Mouse (Mus musculus): ENCODE measurements at regions not wholly inside any gene's neighbourhood (a gene's known extent, or its start where the extent isn't known, plus 50 kb on each side); places are given as distances from the start of the nearest gene placed in this dataset.
A peak's percentile ranks its signal among the peaks of the same experiment; 100 is the strongest.

GRCm38 (mm10) chr7:136213057-136213961 is 497.1 kb upstream of the Mki67 start:
- WGBS, result 23% methylated on average over 11 of the region's 11 CpGs
- Histone ChIP-seq H3K27ac (peak overlapping the region; percentile 74), H3K27me3 (0 out of 2 replicates have a peak, but pooled peaks cover 7% of the 10 kb centered on the region), H3K4me2 (replicated peaks) (peak overlapping the region; percentile 17; the same call in 1 of the 2 replicates), H3K36me3 (no peaks in the 10 kb centered on the region; the same call in 1 of the 2 replicates), H3K4me3 (no peak overlapping the region), H3K9ac (no peak overlapping the region), H3K4me1 (peaks cover 46% of the 10 kb centered on the region), H3K9me3 (no peaks in the 10 kb centered on the region)
- ATAC-seq (ENCODE audit: insufficient number of reproducible peaks, insufficient read depth, low FRiP score, low TSS enrichment), result no peak

DNA sequence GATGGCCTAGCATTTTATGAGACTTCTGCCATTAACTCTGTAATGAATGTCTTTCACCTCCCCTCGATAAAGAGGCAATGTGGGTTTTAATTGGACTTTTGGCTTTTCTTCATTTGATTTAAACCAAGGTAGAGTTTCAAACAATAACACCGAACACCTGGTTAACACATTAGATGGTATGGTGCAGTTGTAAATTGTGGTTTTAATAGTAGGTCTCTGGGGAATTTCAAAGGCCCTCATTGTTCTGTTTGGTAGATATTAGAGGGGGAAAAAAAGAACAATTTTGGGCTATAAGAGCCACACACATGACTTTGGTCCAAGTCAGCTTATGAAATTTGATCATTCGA is 497.8 kb upstream of the Mki67 start:
- Histone ChIP-seq H3K27me3 (0 out of 2 replicates have a peak, but pooled peaks cover 7% of the 10 kb centered on the region), H3K36me3 (no peaks in the 10 kb centered on the region; the same call in 1 of the 2 replicates), H3K4me2 (replicated peaks) (no peak overlapping the region), H3K9ac (no peak overlapping the region), H3K4me3 (no peak overlapping the region), H3K27ac (peak overlapping the region; percentile 74), H3K9me3 (no peaks in the 10 kb centered on the region), H3K4me1 (peaks cover 46% of the 10 kb centered on the region)
- WGBS, result 47% methylated on average over 3 of the region's 3 CpGs
- ATAC-seq (ENCODE audit: insufficient number of reproducible peaks, insufficient read depth, low FRiP score, low TSS enrichment), result no peak

DNA sequence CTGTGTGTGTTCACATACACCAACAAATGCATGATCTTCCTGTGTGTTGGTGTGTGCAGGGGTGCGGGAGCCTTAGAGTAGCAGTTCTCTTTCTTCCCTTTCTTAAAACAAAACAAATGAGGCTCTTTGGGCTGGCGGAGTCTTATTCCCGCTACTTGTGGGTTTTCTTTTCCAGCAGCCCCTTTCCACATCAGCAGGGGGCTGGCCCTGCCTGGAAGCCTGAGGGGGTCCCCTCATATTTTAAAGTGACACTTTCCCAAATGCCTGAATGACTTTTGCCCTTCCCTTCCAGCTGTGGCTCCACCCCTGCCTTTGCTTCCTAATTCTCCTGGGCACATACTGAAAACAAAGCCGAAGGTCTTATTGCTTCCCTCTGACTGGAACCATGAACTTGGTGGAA is 498.3 kb upstream of the Mki67 start:
- no peaks in the 10 kb centered on the region for H3K9me3 ChIP-seq
- peaks cover 46% of the 10 kb centered on the region for H3K4me1 ChIP-seq
- H3K9ac ChIP-seq, result no peak overlapping the region
- peak overlapping the region; percentile 56 for H3K27ac ChIP-seq
- no peak for ATAC-seq (ENCODE audit: insufficient number of reproducible peaks, insufficient read depth, low FRiP score, low TSS enrichment)
- no peak overlapping the region for H3K4me3 ChIP-seq
- no peaks in the 10 kb centered on the region; the same call in 1 of the 2 replicates for H3K36me3 ChIP-seq
- H3K27me3 ChIP-seq, result 0 out of 2 replicates have a peak, but pooled peaks cover 7% of the 10 kb centered on the region
- WGBS, result 34% methylated on average over 4 of the region's 4 CpGs
- no peak overlapping the region for H3K4me2 ChIP-seq (replicated peaks)

DNA sequence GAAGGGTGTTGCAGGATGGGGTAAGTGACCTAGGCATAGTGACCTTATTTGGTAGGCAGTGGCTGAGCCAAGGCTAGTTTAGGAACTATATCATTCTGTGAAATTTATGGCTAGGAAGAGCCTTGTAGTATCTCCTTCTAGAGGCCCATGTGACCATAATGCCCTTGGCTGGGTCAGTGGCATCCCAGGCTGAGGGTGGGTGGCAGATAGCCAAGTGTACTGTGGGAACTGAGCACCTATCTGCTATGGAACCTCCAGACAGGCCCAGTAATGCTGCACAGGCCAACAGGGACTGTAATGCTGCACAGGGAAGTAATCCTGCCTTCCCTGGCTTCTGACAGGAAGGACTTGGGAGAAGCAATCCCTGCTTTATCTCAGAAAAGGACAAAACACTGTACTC is 500.6 kb upstream of the Mki67 start:
- H3K4me2 ChIP-seq (replicated peaks), result no peak overlapping the region
- H3K27me3 ChIP-seq, result 0 out of 2 replicates have a peak, but pooled peaks cover 3% of the 10 kb centered on the region
- H3K4me1 ChIP-seq, result peaks cover 52% of the 10 kb centered on the region
- no peaks in the 10 kb centered on the region for H3K9me3 ChIP-seq
- no peak overlapping the region for H3K4me3 ChIP-seq
- H3K9ac ChIP-seq, result no peak overlapping the region
- ATAC-seq (ENCODE audit: insufficient number of reproducible peaks, insufficient read depth, low FRiP score, low TSS enrichment), result no peak
- H3K36me3 ChIP-seq, result no peaks in the 10 kb centered on the region; the same call in 1 of the 2 replicates
- no peak overlapping the region for H3K27ac ChIP-seq

DNA sequence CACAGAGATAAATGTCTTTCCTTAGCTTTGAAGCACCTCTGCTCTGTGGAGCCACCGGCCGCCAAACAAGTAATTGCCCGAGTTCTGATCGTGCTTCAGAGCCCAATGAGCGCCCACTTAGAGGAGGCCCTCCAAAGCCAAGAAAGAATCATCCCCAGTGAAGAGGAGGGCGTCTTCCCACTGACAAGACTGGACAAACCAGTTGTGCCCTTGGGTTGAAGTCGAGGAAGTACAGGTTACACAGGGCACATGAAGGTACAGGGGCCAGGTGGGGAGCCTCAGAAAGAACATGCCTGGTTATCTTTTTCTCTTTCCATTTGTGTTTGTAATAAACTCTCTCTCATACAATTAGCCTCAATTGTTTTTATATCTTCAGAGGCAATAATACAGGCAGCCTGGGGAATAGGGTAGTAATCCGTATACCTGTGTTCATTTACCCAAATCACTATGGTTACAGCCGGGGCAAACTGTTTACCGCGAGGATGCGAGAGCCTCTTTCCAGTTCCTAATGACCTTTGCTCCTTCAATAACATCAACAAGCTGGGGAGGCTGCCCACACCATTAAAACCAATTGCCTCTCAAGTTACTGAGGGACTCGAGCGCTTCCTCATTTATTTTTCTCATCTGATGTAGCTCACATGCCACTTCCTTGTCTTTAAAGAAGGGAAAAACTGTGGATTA is 503.5 kb upstream of the Mki67 start:
- H3K27me3 ChIP-seq, result 0 out of 2 replicates have a peak, but pooled peaks cover 3% of the 10 kb centered on the region
- H3K4me3 ChIP-seq, result no peak overlapping the region
- no peak overlapping the region for H3K27ac ChIP-seq
- 32% methylated on average over 14 of the region's 14 CpGs for WGBS
- peaks cover 24% of the 10 kb centered on the region for H3K4me1 ChIP-seq
- no peak overlapping the region for H3K4me2 ChIP-seq (replicated peaks)
- H3K36me3 ChIP-seq, result no peaks in the 10 kb centered on the region; the same call in 1 of the 2 replicates
- no peak for ATAC-seq (ENCODE audit: insufficient number of reproducible peaks, insufficient read depth, low FRiP score, low TSS enrichment)
- no peak overlapping the region for H3K9ac ChIP-seq
- no peaks in the 10 kb centered on the region for H3K9me3 ChIP-seq

DNA sequence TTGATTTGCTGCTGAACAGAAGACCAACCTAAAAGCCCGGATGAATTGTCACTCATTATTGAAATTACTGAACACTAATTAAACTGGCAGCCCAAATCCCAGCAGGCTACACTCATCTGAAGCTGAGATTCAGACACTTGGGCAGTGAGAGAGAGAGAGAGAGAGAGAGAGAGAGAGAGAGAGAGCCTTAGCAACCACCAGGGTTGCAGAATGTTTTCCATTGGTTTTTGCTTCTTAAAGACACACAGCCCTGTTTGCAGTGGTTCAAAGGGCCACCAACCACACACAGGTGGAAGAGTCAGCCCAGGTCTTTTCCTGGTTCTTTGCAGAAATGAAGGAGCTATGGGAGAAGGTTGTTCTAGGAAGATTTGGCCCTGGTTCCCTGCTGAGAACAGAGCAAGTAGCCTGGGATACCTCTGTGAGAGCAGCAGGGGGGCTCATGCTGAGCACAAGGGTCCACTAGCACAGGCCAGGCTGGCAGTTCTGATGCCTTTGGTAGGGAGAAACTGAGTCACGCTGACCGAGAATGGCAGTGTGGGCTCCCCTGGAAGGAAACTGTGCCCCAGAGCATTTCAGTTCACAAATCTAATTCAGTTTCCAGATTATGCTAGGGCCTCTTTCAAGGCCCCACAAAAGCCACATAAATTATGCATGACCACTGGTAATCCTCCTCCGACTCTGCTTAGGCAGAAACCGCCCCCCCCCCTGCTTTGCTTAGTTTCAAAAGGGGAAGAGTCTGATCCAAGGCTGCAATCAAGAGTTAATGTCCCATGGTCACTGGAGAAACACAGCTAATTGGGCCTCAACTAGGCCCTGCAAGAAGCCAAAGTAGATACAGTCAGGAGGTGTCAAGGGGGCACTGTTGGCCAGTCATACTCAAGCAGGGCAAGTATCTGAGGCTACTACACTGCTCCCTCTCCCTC is 504.3 kb upstream of the Mki67 start:
- H3K36me3 ChIP-seq, result no peaks in the 10 kb centered on the region
- 0 out of 2 replicates have a peak overlapping the region, but pooled peaks have one; percentile 50 for H3K27ac ChIP-seq
- H3K27me3 ChIP-seq, result 0 out of 2 replicates have a peak, but pooled peaks cover 3% of the 10 kb centered on the region
- WGBS, result 36% methylated on average over 5 of the region's 5 CpGs
- peaks cover 17% of the 10 kb centered on the region for H3K4me1 ChIP-seq
- H3K9me3 ChIP-seq, result no peaks in the 10 kb centered on the region
- H3K4me2 ChIP-seq (replicated peaks), result no peak overlapping the region
- H3K9ac ChIP-seq, result no peak overlapping the region
- no peak overlapping the region for H3K4me3 ChIP-seq
- ATAC-seq (ENCODE audit: insufficient number of reproducible peaks, insufficient read depth, low FRiP score, low TSS enrichment), result 0 out of 2 replicates have a peak, but pooled peaks have one; percentile 42

DNA sequence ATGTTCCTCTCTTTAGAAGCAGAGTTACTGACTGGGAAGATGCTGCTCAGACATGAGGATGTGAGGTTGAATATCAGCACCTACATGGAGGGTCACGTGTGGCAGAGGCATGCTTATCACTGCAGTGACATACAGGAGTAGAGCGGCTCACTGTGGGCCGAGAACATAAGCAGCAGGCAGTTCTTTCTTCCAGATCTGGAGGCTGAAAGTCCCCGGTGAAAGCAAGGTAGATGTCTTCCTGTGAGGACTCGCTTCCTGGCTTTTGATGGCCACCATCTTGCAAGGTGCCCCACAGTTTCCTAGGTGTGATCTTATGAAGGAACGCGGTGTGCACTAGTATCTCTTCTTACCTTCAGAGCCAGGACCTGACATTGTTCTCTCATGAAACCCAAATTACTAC is 505.5 kb upstream of the Mki67 start:
- 92% methylated on average over 7 of the region's 7 CpGs for WGBS
- no peak overlapping the region for H3K4me2 ChIP-seq (replicated peaks)
- 0 out of 2 replicates have a peak, but pooled peaks cover 3% of the 10 kb centered on the region for H3K27me3 ChIP-seq
- no peak overlapping the region for H3K4me3 ChIP-seq
- no peak for ATAC-seq (ENCODE audit: insufficient number of reproducible peaks, insufficient read depth, low FRiP score, low TSS enrichment)
- H3K36me3 ChIP-seq, result no peaks in the 10 kb centered on the region
- no peaks in the 10 kb centered on the region for H3K9me3 ChIP-seq
- H3K9ac ChIP-seq, result no peak overlapping the region
- no peak overlapping the region for H3K27ac ChIP-seq
- peaks cover 24% of the 10 kb centered on the region for H3K4me1 ChIP-seq

DNA sequence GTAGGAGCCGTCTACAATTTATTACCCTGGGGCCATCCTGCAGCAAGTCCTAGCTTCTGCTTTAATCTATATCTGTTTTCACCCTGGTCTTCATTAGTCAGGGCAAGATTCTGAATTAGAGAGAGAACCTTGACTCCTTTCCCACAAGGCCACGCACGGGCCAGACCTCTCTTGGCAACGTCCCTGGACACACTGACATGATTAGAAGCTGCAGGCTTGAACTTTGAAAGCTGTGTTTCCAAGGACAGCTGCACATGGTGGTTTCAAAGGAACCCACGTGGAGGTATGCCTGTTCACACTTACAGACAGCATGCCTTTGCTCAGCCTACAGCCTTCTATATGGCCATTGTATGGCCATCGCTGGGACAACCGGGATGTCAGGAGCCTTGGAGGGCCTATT is 509.9 kb upstream of the Mki67 start:
- Histone ChIP-seq H3K27me3 (no peaks in the 10 kb centered on the region), H3K36me3 (no peaks in the 10 kb centered on the region), H3K4me3 (no peak overlapping the region), H3K9me3 (no peaks in the 10 kb centered on the region), H3K9ac (no peak overlapping the region), H3K27ac (no peak overlapping the region), H3K4me1 (peaks cover 11% of the 10 kb centered on the region; the same call in 1 of the 2 replicates), H3K4me2 (replicated peaks) (no peak overlapping the region)
- ATAC-seq (ENCODE audit: insufficient number of reproducible peaks, insufficient read depth, low FRiP score, low TSS enrichment), result no peak
- WGBS, result 54% methylated on average over 7 of the region's 7 CpGs

DNA sequence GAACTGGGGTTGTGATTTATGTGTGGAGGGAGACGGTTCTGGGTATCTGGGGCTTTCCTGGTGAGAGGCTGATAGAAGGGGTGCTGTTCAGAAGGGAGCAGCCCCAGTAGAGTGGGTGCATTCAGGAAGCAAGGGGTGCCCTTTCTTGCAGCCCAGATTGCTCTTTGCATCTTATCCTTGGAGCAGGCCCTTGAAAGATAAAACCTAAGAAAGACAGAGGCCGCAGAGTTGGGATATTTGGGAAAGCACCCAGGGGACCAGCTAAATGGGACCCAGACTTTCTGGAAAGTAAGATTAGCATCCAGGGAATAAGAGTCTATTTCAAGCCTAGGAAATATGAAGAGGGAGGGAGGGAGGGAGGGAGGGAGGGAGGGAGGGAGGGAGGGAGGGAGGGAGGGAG is 512.2 kb upstream of the Mki67 start:
- no peak overlapping the region for H3K9ac ChIP-seq
- no peaks in the 10 kb centered on the region for H3K27me3 ChIP-seq
- H3K4me2 ChIP-seq (replicated peaks), result no peak overlapping the region
- H3K27ac ChIP-seq, result no peak overlapping the region
- peaks cover 11% of the 10 kb centered on the region; the same call in 1 of the 2 replicates for H3K4me1 ChIP-seq
- 65% methylated on average over 2 of the region's 2 CpGs for WGBS
- no peak for ATAC-seq (ENCODE audit: insufficient number of reproducible peaks, insufficient read depth, low FRiP score, low TSS enrichment)
- H3K4me3 ChIP-seq, result no peak overlapping the region
- H3K9me3 ChIP-seq, result no peaks in the 10 kb centered on the region
- no peaks in the 10 kb centered on the region for H3K36me3 ChIP-seq

- Histone ChIP-seq H3K9ac (no peak overlapping the region), H3K4me3 (no peak overlapping the region), H3K4me1 (peaks cover 13% of the 10 kb centered on the region; the same call in 1 of the 2 replicates), H3K9me3 (no peaks in the 10 kb centered on the region), H3K36me3 (no peaks in the 10 kb centered on the region), H3K27me3 (no peaks in the 10 kb centered on the region), H3K4me2 (replicated peaks) (no peak overlapping the region), H3K27ac (no peak overlapping the region)
- 59% methylated on average over 11 of the region's 11 CpGs for WGBS
- no peak for ATAC-seq (ENCODE audit: insufficient number of reproducible peaks, insufficient read depth, low FRiP score, low TSS enrichment)
These were observed 513.4 kb upstream of the Mki67 start for GRCm38 (mm10) chr7:136229592-136229991.

GRCm38 (mm10) chr7:136232177-136232576 is 516.0 kb upstream of the Mki67 start:
- Histone ChIP-seq H3K36me3 (no peaks in the 10 kb centered on the region), H3K4me3 (no peak overlapping the region), H3K4me2 (replicated peaks) (no peak overlapping the region), H3K9me3 (no peaks in the 10 kb centered on the region), H3K4me1 (peaks cover 19% of the 10 kb centered on the region), H3K27ac (no peak overlapping the region), H3K27me3 (no peaks in the 10 kb centered on the region), H3K9ac (no peak overlapping the region)
- ATAC-seq (ENCODE audit: insufficient number of reproducible peaks, insufficient read depth, low FRiP score, low TSS enrichment), result no peak
- WGBS, result 77% methylated on average over 4 of the region's 4 CpGs
